Mouse (Mus musculus) spleen, postnatal 10 days (tissue): ENCODE data around the gene Chrm3.

Experiments used
- DNase-seq, 2 experiments: peaks; one replicate each; pipeline ENCODE4 v3.0.0; 2021 to 2022; ENCODE audit warnings: low spot score in 2 of 2

Chrm3 gene

DNA sequence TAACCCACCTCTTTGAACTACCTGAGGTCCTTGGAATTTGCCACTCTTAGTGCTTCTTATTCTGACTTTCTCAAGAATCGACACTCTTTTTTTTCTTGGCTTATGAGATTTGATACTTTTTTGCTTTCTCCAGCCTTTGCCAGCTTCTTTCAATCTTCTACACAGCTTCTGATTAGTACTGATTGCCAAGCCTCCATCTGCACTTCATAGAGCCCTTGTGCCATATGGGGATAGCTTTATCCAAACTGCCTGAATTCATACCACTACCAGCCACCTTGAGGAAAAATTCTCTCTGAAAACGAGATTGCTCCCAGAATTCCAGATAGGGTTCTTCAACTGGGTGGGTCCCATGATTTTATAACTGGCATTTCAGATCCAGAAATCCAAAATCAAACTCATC lies 368.0 kb downstream of the Chrm3 start:
- DNase-seq, result no peak

DNA sequence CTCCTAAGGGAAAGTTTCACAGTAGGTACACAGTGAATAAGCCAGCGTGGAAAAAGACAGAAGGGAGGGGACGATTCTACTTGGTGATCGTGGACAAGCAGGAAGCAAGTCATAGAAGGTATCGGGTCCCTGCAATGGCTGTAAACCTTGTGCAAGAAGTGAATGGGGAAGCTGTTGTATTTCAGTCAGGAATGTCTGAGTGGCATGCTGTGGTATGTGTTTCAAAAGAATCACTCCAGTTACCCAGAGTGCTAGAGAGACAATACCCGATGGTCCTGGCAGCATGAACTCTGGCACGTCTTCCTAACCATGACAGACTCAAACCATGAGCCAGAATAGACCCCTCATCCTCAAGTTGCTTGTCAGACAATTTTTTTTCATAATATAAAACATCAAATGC lies 375.0 kb downstream of the Chrm3 start:
- DNase-seq, result no peak

DNA sequence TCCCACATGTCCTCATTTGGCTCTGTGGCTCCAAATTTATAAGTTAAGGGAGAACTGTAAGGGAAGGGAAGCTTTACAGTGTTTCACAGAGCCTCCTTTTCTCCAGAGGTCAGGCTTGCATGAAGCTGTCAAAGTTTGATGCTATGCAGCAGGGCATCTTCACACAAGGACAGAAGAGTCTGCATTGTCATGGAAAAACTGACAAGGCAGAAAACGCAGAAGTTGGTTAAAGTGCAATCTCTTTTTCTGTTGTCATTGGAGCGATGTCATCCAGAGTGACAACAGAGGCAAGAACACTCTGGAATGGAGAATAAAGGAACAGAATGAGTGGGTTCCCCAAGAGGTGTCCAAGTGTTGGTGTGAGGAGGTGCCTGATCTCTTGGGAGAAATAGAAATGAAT lies 377.4 kb downstream of the Chrm3 start:
- DNase-seq, result no peak

DNA sequence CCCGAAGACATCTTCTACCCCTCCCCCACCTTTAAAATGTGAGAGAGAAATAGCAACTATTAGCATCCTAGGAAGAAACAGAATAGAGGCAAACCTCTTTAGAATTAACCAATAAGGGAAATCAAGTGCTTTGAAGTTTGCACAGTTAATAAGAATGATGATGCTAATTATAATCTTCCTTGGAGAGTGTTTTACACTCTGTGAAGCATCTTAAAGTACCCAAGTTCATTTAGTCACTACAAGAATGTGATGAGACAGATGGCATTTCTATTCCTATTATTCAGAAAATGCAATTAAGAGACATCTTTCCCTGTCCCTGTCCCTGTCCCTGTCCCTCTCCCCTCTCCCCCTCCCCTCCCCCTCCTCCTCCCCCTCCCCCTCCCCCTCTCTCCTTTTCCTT lies 382.9 kb downstream of the Chrm3 start:
- no peak for DNase-seq

GRCm38 (mm10) chr13:9973742-9974321 lies 386.8 kb downstream of the Chrm3 start:
- DNase-seq, result no peak

GRCm38 (mm10) chr13:9971845-9972244 lies 388.8 kb downstream of the Chrm3 start:
- no peak for DNase-seq

- no peak for DNase-seq
Measured at GRCm38 (mm10) chr13:9952619-9953018, 408.0 kb downstream of the Chrm3 start.

DNA sequence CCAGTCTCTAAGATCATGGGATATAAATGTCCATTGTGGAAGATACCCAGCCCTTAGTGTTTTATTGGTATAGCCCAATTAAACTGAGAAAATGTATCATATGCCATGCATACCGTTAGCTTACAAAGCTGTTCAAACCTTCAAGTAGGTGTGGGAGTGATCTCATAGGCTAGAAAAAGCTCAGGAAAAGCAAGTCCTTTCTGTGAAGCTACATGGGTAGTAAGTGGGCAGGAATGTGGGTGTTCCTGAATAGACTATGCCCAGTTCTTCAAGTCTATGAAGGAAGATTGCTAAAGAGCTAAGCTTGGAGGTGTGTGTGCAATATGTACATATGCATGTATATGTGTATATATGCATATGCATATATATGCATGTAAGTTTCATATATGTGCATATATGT lies 409.3 kb downstream of the Chrm3 start:
- DNase-seq, result no peak

DNA sequence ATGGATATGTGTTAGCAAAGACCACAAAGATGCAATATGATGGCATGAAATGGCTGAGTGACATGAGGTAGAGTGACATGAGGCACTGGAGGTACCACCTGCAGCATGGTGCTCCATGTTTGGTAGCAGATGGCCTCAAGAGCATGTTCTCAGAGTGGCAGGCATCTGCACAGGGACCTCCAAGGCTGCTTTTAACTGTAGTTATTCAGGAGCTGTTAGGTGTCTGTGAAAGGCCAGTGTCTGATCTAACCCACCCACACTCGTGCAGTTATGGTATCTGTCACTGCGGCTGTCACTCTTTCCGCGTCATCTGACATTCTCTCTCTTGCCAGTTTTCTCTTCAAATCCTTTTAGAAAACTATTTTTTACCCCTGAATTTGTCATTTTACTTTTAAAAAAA lies 411.6 kb downstream of the Chrm3 start:
- DNase-seq, result no peak

DNA sequence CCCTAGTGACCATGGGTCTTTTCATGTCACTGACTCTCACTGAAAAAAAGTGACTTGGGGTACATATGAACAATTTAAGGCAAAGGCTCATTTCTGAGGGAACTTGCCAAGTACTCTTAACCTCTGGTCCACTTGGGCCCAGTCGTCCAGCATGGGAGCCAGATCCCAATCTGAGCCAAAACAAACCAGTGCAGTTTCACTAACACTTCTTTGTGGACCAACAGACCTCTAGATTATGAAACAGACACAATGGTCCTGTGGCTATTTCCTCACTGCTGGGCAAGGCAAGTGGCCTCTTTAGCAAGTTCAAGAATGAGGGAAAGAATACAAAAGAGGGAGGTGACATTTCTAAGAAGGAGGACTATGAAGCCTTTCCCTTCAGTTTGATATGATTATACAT lies 420.5 kb downstream of the Chrm3 start:
- no peak for DNase-seq

DNA sequence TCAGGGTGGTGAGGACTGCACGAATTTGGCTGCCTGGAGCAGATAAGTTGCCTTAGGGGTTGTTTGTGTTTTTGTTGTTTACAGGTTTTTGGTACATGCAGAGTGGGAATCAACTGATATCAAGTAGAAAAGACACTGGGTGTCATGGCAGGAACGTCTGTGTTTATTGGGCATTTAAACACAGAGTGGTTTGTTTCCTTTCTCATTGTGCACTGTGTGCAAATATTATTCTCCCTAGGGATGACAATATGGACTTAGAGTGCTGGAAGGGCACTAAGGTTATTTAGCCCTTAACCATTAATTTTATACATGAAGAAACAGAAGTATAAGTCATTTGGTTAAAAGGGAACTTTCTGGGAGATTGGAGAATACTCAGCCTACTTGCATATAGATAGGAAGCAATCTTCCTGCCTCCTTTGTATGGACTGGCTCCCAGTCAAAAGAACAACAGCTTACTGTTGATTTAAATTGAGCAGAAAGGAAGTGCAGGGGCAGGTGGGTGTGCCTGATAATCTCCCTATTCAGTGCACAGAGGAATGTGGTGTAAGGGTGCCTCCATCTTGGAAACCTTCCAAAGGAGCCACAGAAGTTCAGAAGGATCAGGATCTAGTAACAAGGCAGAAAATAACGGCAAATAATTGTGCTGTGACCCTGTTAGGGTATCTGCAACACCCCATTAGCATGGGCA lies 421.7 kb downstream of the Chrm3 start:
- no peak for DNase-seq

GRCm38 (mm10) chr13:9932714-9933113 lies 427.9 kb downstream of the Chrm3 start:
- DNase-seq, result no peak

- no peak for DNase-seq
Measured at GRCm38 (mm10) chr13:9930606-9931005, 430.0 kb downstream of the Chrm3 start.

- no peak for DNase-seq
Measured at GRCm38 (mm10) chr13:9929978-9930377, 430.7 kb downstream of the Chrm3 start.

- no peak for DNase-seq
Measured at GRCm38 (mm10) chr13:9921150-9921549, 439.5 kb downstream of the Chrm3 start.

DNA sequence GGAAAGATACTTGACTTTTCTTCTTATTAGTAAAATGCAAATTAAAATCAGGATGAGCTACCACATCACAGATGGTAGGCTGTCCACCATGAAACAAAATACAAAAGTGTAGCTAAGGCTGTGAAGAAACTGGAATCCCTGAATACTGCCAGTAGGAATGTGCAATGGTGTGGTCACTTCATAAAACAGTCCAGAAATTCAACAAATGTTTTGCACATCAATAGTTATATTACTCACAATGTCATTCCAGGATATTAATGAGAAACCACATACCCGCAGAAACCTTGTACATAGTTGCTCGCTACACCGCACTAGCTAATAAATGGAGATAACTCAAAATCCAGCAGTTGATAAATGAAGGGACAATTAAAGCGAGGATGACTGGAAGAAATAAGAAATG lies 447.9 kb downstream of the Chrm3 start:
- no peak for DNase-seq

- no peak for DNase-seq
Measured at GRCm38 (mm10) chr13:9908707-9909106, 451.9 kb downstream of the Chrm3 start.

DNA sequence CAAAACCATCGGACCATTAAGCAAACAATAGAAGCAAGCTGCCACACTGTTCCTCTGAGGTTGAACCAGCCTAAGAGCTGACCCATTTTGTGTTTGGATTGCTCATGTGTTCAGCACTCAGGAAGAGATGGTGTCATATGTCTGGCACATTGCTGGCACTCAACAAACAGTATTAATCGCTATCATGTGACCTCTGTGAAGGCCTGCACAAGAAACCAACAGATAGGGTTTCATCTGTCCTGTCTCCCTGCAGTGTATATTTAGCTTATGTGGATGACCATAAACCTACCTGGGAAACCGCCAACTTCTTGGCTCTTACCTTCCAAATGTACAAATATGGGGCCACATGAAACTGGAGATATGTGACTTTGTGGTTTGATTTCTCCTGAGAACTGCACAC lies 453.4 kb downstream of the Chrm3 start:
- DNase-seq, result no peak

- no peak for DNase-seq
Measured at GRCm38 (mm10) chr13:9904455-9904854, 456.2 kb downstream of the Chrm3 start.

- DNase-seq, result no peak
Measured at GRCm38 (mm10) chr13:9900653-9901385, 459.8 kb downstream of the Chrm3 start.

DNA sequence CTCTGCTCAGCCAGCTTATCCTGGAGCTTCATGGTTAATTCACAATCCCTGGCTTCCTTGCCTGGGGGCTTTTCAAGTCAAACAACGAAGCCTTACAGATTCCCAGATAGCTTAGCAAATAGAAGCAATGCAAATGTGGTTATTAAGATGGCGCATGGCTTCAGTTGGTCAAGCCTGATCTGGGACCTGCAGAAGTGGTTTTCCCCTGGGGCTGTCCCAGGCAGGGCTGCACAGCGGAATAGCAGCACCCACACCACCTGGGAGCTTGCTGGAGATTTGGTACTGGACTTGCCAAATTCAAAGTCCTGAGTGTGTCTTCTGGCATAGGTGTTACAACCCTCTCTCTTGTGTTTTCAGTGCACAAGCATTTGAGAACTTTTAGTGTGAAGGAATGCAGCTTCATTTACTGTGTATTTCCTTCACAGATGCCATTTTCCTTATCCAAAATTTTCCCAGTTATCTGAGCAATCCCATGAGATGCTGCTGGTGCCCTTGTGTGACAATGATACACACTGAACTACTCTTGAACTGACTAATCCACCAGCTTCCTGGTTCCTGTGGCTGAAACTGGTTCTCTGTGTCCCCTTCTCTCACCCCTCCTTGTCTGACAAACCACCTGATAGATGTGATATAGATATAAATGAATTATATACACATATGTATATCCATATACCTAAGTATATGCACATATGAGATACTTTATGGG lies 461.8 kb downstream of the Chrm3 start:
- no peak for DNase-seq

GRCm38 (mm10) chr13:9897231-9897630 lies 463.4 kb downstream of the Chrm3 start:
- no peak for DNase-seq
